Mouse (Mus musculus) heart, embryonic 12.5 days (tissue): ENCODE measurements around the gene Tarsl2. TPM values are rescaled to one million over a fixed set of nuclear protein-coding genes. Genes with fewer than 3 reads are reported as not detected.

ENCODE experiments used
- ATAC-seq: fragments of 200-750 bp; cut with Nextera tagmentation; 2 replicates; pipeline ENCODE4 v1.8.0; 2017; ENCODE audit warnings: moderate TSS enrichment, moderate library complexity; ENCODE audit not compliant: insufficient number of reproducible peaks, low FRiP score
- H3K27ac ChIP-seq: fragments of 300-500 bp; sonication (generic); 2 replicates; pipeline ENCODE4 v1.5.1; 2016; ENCODE audit warnings: mild to moderate bottlenecking, moderate library complexity; ENCODE audit not compliant: poor library complexity, severe bottlenecking
- H3K27me3 ChIP-seq: fragments of 300-500 bp; sonication (generic); replicated peaks from 2 replicates; pipeline ENCODE4 v1.6.1; 2016; ENCODE audit warnings: mild to moderate bottlenecking, moderate library complexity
- H3K36me3 ChIP-seq: fragments of 300-500 bp; sonication (generic); 2 replicates; pipeline ENCODE4 v1.6.1; 2016; ENCODE audit warnings: mild to moderate bottlenecking, moderate library complexity
- H3K4me1 ChIP-seq: fragments of 300-500 bp; sonication (generic); replicated peaks from 2 replicates; pipeline ENCODE4 v1.6.1; 2016; ENCODE audit warnings: mild to moderate bottlenecking
- H3K4me2 ChIP-seq: fragments of 300-500 bp; sonication (generic); 2 replicates; pipeline ENCODE4 v1.6.1; 2016; ENCODE audit warnings: mild to moderate bottlenecking, moderate library complexity
- H3K4me3 ChIP-seq: fragments of 300-500 bp; sonication (generic); 2 replicates; pipeline ENCODE4 v1.5.1; 2016; ENCODE audit warnings: mild to moderate bottlenecking
- H3K9ac ChIP-seq: fragments of 300-500 bp; sonication (generic); 2 replicates; pipeline ENCODE4 v1.6.1; 2016; ENCODE audit warnings: mild to moderate bottlenecking, moderate library complexity
- H3K9me3 ChIP-seq: fragments of 300-500 bp; sonication (generic); replicated peaks from 2 replicates; pipeline ENCODE4 v1.6.1; 2016; ENCODE audit warnings: mild to moderate bottlenecking, moderate library complexity
- WGBS: fragments of 180-500 bp; shearing (Covaris S2); methylation state at CpG from one replicate; pipeline ENCODE4 v1.1.7; 2016; 5-methylcytosine and 5-hydroxymethylcytosine counted together
- polyA plus RNA-seq: library from polyadenylated mRNA; unstranded; fragments of >200 nt; fragmentation: Nextera tagmentation; extraction: Ambion mirVana; gene quantifications from 2 replicates; pipeline ENCODE4 v1.2.1, GENCODE M21; 2016

Gene Tarsl2
- polyA plus RNA-seq, 1 experiment from 2014 or later: 22.1 TPM

DNA sequence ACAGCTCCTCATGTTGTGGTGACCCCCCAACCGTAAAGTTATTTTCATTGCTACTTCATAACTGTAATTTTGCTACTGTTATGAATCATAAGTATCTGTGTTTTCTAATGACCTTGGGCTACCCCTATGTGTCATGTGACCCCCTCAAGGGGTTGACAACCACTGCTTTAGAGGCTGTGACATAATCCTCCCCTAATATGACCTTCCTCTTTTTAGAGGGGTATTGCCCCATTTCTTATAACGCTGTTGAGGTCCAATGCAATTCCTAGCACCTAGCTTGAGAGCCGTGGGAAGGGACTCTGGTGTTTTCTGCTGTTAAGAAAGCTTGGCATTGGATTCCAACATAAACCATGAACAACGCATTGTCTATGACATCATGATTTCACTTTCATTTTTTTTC, 6.0 kb downstream of the Tarsl2 start:
- ATAC-seq: no peak
- peaks cover 9% of the 10 kb centered on the region for H3K9me3 ChIP-seq
- H3K4me2 ChIP-seq: no peak overlapping the region
- no peak overlapping the region for H3K27ac ChIP-seq
- no peak overlapping the region for H3K4me3 ChIP-seq
- no peaks in the 10 kb centered on the region for H3K27me3 ChIP-seq
- no peak overlapping the region for H3K9ac ChIP-seq
- H3K36me3 ChIP-seq: peaks cover 67% of the 10 kb centered on the region
- H3K4me1 ChIP-seq: peaks cover 4% of the 10 kb centered on the region; the same call in 1 of the 2 replicates
- 86% methylated on average over 4 of the region's 4 CpGs for WGBS

GRCm38 (mm10) chr7:65657490-65658120, 12.9 kb downstream of the Tarsl2 start:
- Histone ChIP-seq H3K9ac (no peak overlapping the region), H3K27ac (no peak overlapping the region), H3K4me1 (no peaks in the 10 kb centered on the region), H3K4me2 (no peak overlapping the region), H3K36me3 (peaks cover 45% of the 10 kb centered on the region), H3K27me3 (no peaks in the 10 kb centered on the region), H3K9me3 (0 out of 2 replicates have a peak, but pooled peaks cover 3% of the 10 kb centered on the region), H3K4me3 (no peak overlapping the region)
- 86% methylated on average over 2 of the region's 2 CpGs for WGBS
- ATAC-seq: no peak

- Histone ChIP-seq H3K9me3 (no peaks in the 10 kb centered on the region), H3K36me3 (peaks cover 31% of the 10 kb centered on the region), H3K4me1 (no peaks in the 10 kb centered on the region), H3K4me2 (no peak overlapping the region), H3K27me3 (no peaks in the 10 kb centered on the region), H3K27ac (no peak overlapping the region), H3K4me3 (no peak overlapping the region), H3K9ac (no peak overlapping the region)
- ATAC-seq: no peak
- WGBS: 91% methylated on average over 11 of the region's 11 CpGs
Observed at GRCm38 (mm10) chr7:65663225-65663790, 18.6 kb downstream of the Tarsl2 start.

DNA sequence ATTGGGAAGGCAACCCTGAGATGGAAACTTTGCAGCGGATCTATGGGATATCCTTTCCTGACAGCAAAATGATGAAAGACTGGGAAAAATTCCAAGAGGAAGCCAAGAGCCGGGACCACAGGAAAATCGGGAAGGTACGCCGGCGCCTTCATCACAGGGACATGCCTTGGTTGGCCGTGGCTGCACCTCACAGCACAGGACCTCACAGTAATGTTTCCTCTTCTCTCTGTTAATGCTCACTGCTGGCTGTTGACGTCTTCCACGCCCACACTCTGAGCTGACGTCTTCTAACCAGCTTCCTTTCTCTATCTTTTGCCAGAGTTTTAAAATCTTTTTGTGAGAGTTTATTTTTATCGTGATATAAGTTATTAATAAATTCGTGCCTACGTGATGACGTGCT, 19.2 kb downstream of the Tarsl2 start:
- Histone ChIP-seq H3K27me3 (no peaks in the 10 kb centered on the region), H3K4me2 (no peak overlapping the region), H3K27ac (no peak overlapping the region), H3K9me3 (no peaks in the 10 kb centered on the region), H3K4me3 (no peak overlapping the region), H3K4me1 (no peaks in the 10 kb centered on the region), H3K9ac (no peak overlapping the region), H3K36me3 (peaks cover 34% of the 10 kb centered on the region)
- no peak for ATAC-seq
- 70% methylated on average over 14 of the region's 14 CpGs for WGBS

GRCm38 (mm10) chr7:65667491-65667890, 22.8 kb downstream of the Tarsl2 start:
- Histone ChIP-seq H3K9me3 (no peaks in the 10 kb centered on the region), H3K9ac (no peak overlapping the region), H3K27ac (no peak overlapping the region), H3K4me3 (no peak overlapping the region), H3K36me3 (peaks cover 32% of the 10 kb centered on the region), H3K4me1 (no peaks in the 10 kb centered on the region), H3K4me2 (no peak overlapping the region), H3K27me3 (no peaks in the 10 kb centered on the region)
- 78% methylated on average over 6 of the region's 6 CpGs for WGBS
- no peak for ATAC-seq

DNA sequence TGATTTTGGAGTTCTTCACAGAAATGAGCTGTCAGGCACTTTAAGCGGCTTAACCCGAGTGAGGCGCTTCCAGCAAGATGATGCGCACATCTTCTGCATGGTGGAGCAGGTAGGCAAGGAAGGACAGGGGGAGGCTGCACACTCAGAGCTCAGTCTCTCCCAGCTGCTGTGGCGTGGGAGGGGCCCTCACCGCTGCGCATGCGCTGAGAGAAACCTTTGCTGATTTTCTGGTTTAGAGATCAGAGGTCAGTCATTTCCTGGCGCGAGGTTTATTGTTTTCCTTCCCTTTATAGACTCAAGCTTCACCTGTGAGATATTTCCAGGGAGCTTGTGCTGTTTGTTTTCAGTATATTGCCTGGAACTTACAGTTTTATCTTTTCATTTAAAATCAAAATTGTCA, 33.4 kb downstream of the Tarsl2 start:
- H3K4me3 ChIP-seq: no peak overlapping the region
- no peak for ATAC-seq

GRCm38 (mm10) chr7:65678900-65679595, 34.4 kb downstream of the Tarsl2 start:
- H3K36me3 ChIP-seq: peaks cover 24% of the 10 kb centered on the region
- H3K9me3 ChIP-seq: no peaks in the 10 kb centered on the region
- ATAC-seq: no peak
- 68% methylated on average over 7 of the region's 7 CpGs for WGBS
- no peak overlapping the region for H3K4me2 ChIP-seq
- no peak overlapping the region for H3K9ac ChIP-seq
- peaks cover 5% of the 10 kb centered on the region; the same call in 1 of the 2 replicates for H3K4me1 ChIP-seq
- H3K27me3 ChIP-seq: no peaks in the 10 kb centered on the region
- no peak overlapping the region for H3K27ac ChIP-seq
- no peak overlapping the region for H3K4me3 ChIP-seq

More for the DNA sequence above, 33.4 kb downstream of the Tarsl2 start:
- Histone ChIP-seq H3K9me3 (no peaks in the 10 kb centered on the region), H3K27ac (no peak overlapping the region), H3K4me1 (peaks cover 5% of the 10 kb centered on the region; the same call in 1 of the 2 replicates), H3K36me3 (peaks cover 22% of the 10 kb centered on the region), H3K4me2 (no peak overlapping the region), H3K27me3 (no peaks in the 10 kb centered on the region), H3K9ac (no peak overlapping the region)
- 78% methylated on average over 10 of the region's 10 CpGs for WGBS

DNA sequence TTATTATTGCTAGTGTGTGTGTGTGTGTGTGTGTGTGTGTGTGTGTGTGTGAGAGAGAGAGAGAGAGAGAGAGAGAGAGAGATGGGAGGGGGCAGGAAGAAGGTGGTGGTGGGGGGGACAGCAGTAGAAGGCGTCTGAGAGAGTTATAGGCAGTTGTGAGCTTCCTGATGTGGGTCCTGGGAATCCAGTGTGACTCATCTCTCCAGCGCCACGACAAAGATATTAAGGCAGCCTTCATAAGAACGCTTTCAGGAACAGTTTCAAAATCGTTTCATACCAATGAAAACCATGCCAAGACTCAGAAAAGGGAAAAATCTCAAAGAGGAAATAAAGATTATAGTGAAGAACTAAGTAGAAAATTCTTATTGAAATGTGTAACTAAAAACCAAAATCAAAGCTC, 36.5 kb downstream of the Tarsl2 start:
- Histone ChIP-seq H3K9me3 (no peaks in the 10 kb centered on the region), H3K4me1 (peaks cover 5% of the 10 kb centered on the region; the same call in 1 of the 2 replicates), H3K36me3 (peaks cover 17% of the 10 kb centered on the region), H3K27me3 (no peaks in the 10 kb centered on the region), H3K4me3 (no peak overlapping the region), H3K27ac (no peak overlapping the region), H3K9ac (no peak overlapping the region), H3K4me2 (no peak overlapping the region)
- 56% methylated on average over 5 of the region's 5 CpGs for WGBS
- ATAC-seq: no peak

GRCm38 (mm10) chr7:65684256-65684835, 39.6 kb downstream of the Tarsl2 start:
- no peak overlapping the region for H3K4me3 ChIP-seq
- peaks cover 5% of the 10 kb centered on the region; the same call in 1 of the 2 replicates for H3K4me1 ChIP-seq
- no peak overlapping the region for H3K9ac ChIP-seq
- no peak overlapping the region for H3K4me2 ChIP-seq
- no peak for ATAC-seq
- peaks cover 24% of the 10 kb centered on the region; the same call in 1 of the 2 replicates for H3K36me3 ChIP-seq
- H3K27ac ChIP-seq: no peak overlapping the region
- 62% methylated on average over 7 of the region's 7 CpGs for WGBS
- no peaks in the 10 kb centered on the region for H3K27me3 ChIP-seq
- no peaks in the 10 kb centered on the region for H3K9me3 ChIP-seq

- peaks cover 2% of the 10 kb centered on the region; the same call in 1 of the 2 replicates for H3K4me1 ChIP-seq
- no peak overlapping the region for H3K9ac ChIP-seq
- 86% methylated on average over 9 of the region's 9 CpGs for WGBS
- no peaks in the 10 kb centered on the region for H3K27me3 ChIP-seq
- H3K9me3 ChIP-seq: no peaks in the 10 kb centered on the region
- peaks cover 31% of the 10 kb centered on the region; the same call in 1 of the 2 replicates for H3K36me3 ChIP-seq
- no peak overlapping the region for H3K4me3 ChIP-seq
- H3K27ac ChIP-seq: no peak overlapping the region
- no peak overlapping the region for H3K4me2 ChIP-seq
- no peak for ATAC-seq
Observed at GRCm38 (mm10) chr7:65686664-65687063, 42.0 kb downstream of the Tarsl2 start.

DNA sequence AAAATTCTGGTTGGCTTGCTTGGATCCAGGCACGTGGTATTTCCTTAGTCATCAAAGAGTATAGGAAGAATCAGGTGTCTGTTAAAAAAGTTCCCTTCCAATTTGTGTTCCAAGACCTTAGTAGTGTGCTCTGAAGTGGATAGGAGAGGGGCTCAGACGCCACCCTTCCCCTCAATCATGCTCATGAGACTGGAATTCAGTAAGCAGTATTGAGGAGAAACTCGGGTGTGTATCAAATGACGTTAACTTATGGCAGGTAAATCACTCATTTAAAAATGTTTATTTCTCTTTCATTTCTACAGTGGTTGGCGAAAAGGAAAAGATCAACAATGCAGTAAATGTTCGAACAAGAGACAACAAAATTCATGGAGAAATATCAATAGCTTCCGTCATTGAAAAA, 46.2 kb downstream of the Tarsl2 start, which contains the start of gene Tm2d3:
TSS of gene Tm2d3 (plus strand) at position 301 of the 400 bp plus-strand sequence.
- Histone ChIP-seq H3K9ac (no peak within 1 kb of the TSS), H3K36me3 (peaks cover 34% of the 10 kb centered on the region), H3K4me2 (no peak within 1 kb of the TSS), H3K4me3 (no peak within 1 kb of the TSS), H3K27me3 (no peaks in the 10 kb centered on the region), H3K4me1 (peaks cover 15% of the 10 kb centered on the region), H3K27ac (no peak within 1 kb of the TSS), H3K9me3 (no peaks in the 10 kb centered on the region)
- WGBS: 84% methylated on average over 7 of the region's 7 CpGs
- no peak for ATAC-seq
